In genomic region chr7:37600318-37600717, GRCm38 (mm10) we compare ENCODE assay signal across 17 mouse cellular contexts.
"Had no signal": no experiment of that assay in that cellular context is flagged by ENCODE, and none has a peak within 500 bp of the region (broad histone marks: within the 10 kb centered on the region; RNA-seq: fewer than 3 reads in every experiment).

No protein-coding gene starts in this region.

- H3K27ac ChIP-seq: lung, embryonic 15.5 days; macrophage; midbrain, embryonic 13.5 days; midbrain, embryonic 15.5 days; neural tube, embryonic 12.5 days; stomach, embryonic 15.5 days; stomach, postnatal 0 days had no signal

- DNase-seq: lung, adult 2 months; lung, postnatal 14 days; lung, postnatal 36 days; right cerebral cortex, postnatal 14 days; thymus, adult 2 months; thymus, postnatal 25 days; thymus, postnatal 4 days had no signal

- H3K9ac ChIP-seq: lung, embryonic 15.5 days; midbrain, embryonic 13.5 days; midbrain, embryonic 15.5 days; neural tube, embryonic 12.5 days; stomach, embryonic 15.5 days had no signal

- H3K27me3 ChIP-seq: lung, embryonic 15.5 days; megakaryocyte, embryonic 14.5 days; midbrain, embryonic 13.5 days; midbrain, embryonic 15.5 days; neural tube, embryonic 12.5 days; stomach, embryonic 15.5 days had no signal

- H3K9me3 ChIP-seq: lung, embryonic 15.5 days; megakaryocyte, embryonic 14.5 days; midbrain, embryonic 13.5 days; midbrain, embryonic 15.5 days; neural tube, embryonic 12.5 days; stomach, embryonic 15.5 days had no signal

- H3K4me2 ChIP-seq: lung, embryonic 15.5 days; midbrain, embryonic 11.5 days; midbrain, embryonic 13.5 days; midbrain, embryonic 15.5 days; neural tube, embryonic 12.5 days; stomach, embryonic 15.5 days had no signal

- H3K4me3 ChIP-seq: lung, embryonic 15.5 days; megakaryocyte, embryonic 14.5 days; midbrain, embryonic 13.5 days; midbrain, embryonic 15.5 days; neural tube, embryonic 12.5 days; stomach, embryonic 15.5 days had no signal

- H3K4me1 ChIP-seq: megakaryocyte, embryonic 14.5 days; stomach, embryonic 15.5 days had no signal

- H3K36me3 ChIP-seq: lung, embryonic 15.5 days; midbrain, embryonic 13.5 days; midbrain, embryonic 15.5 days; neural tube, embryonic 12.5 days; stomach, embryonic 15.5 days had no signal

- ATAC-seq: lung, postnatal 0 days; midbrain, embryonic 13.5 days; midbrain, embryonic 15.5 days had no signal
